Mouse (Mus musculus) testis, adult 10 weeks (tissue): Measurements from ENCODE around the gene Polh. TPM values are rescaled to one million over a fixed set of nuclear protein-coding genes. Genes with fewer than 3 reads are reported as not detected.

Experiments
- polyA plus RNA-seq: library from polyadenylated mRNA; stranded (reverse); fragments of 350-450 nt; fragmentation: Illumina TruSeq; extraction: RNeasy Lipid Tissue Mini Kit (QIAGEN cat#74804); gene quantifications from one replicate; pipeline ENCODE4 v1.2.3, GENCODE M21; 2014; ENCODE audit warnings: low read depth, low replicate concordance

Gene Polh
- polyA plus RNA-seq, result 11.8 TPM

GRCm38 (mm10) chr17:46202421-46203071 is at the start of gene Polh, which contains the start of gene Xpo5:
TSS of gene Polh (minus strand) at chr17:46202645.
TSS of gene Xpo5 (plus strand) at chr17:46202782.

GRCm38 (mm10) chr17:46247512-46248188 is 45.2 kb upstream of the Polh start, which contains the start of the genes Polr1c and Yipf3:
TSS of gene Polr1c (minus strand) at chr17:46248054.
TSS of gene Yipf3 (plus strand) at chr17:46248080.

GRCm38 (mm10) chr17:46160686-46161085 is 41.8 kb downstream of the Polh start, which contains the start of gene Gtpbp2:
TSS of gene Gtpbp2 (plus strand) at chr17:46161032.

GRCm38 (mm10) chr17:46152847-46153782 is 49.3 kb downstream of the Polh start, which contains the start of gene Mad2l1bp:
TSS of gene Mad2l1bp (minus strand) at chr17:46153553.

GRCm38 (mm10) chr17:46143578-46144423 is 58.6 kb downstream of the Polh start, which contains the start of gene Rsph9:
TSS of gene Rsph9 (minus strand) at chr17:46144216.

Other genes starting within 250 kb of the Polh start
- gene Vegfa, start 170.3 kb downstream of the Polh start, polyA plus RNA-seq, result 0.95 TPM
- gene Mrps18a, start 91.7 kb downstream of the Polh start, polyA plus RNA-seq, result 19.8 TPM
- gene Rsph9, start 58.4 kb downstream of the Polh start, polyA plus RNA-seq, result 14.6 TPM
- 2.0 TPM for gene Mad2l1bp, start 49.1 kb downstream of the Polh start, polyA plus RNA-seq
- gene Gtpbp2, start 41.6 kb downstream of the Polh start, polyA plus RNA-seq, result 14.9 TPM
- gene Xpo5, start 137 bp upstream of the Polh start, polyA plus RNA-seq, result 25.8 TPM
- gene Polr1c, start 45.4 kb upstream of the Polh start, polyA plus RNA-seq, result 10.6 TPM
- gene Yipf3, start 45.4 kb upstream of the Polh start, polyA plus RNA-seq, result 0.88 TPM
- 1.8 TPM for gene Lrrc73, start 50.9 kb upstream of the Polh start, polyA plus RNA-seq
- 1.3 TPM for gene Tjap1, start 80.4 kb upstream of the Polh start, polyA plus RNA-seq
- not detected for gene Dlk2, start 94.8 kb upstream of the Polh start, polyA plus RNA-seq
- gene Abcc10, start 125.7 kb upstream of the Polh start, polyA plus RNA-seq, result 0.11 TPM
- 327 TPM for gene Zfp318, start 181.1 kb upstream of the Polh start, polyA plus RNA-seq
- 0.83 TPM for gene Crip3, start 226.3 kb upstream of the Polh start, polyA plus RNA-seq
- gene Slc22a7, start 235.8 kb upstream of the Polh start, polyA plus RNA-seq, result not detected